Mouse (Mus musculus): ENCODE data around the gene Mtmr12.

GRCm38 (mm10) chr15:12195966-12196365, 8.9 kb upstream of the Mtmr12 start:
- TF ChIP-seq CTCF (IDR thresholded peaks at IDR 0.05; ENCODE audit: control insufficient read depth, insufficient read depth, low read length), result no peak
- no peak for TF ChIP-seq POLR2A (IDR thresholded peaks at IDR 0.05; ENCODE audit: borderline replicate concordance, control insufficient read depth, low read depth, low read length)

Data from bone marrow, adult 2 months (tissue).